Comparison of ENCODE assay signal across 8 mouse cellular contexts in genomic region chr11:107469031-107469522, GRCm38 (mm10). TPM values are rescaled to one million over a fixed set of nuclear protein-coding genes. Genes with fewer than 3 reads are reported as not detected.
DNase-seq lines count a peak whose midpoint lies in the region; ATAC-seq and TF ChIP-seq lines count a peak whose summit lies in the region.

No protein-coding gene starts in this region.

- H3K36me3 ChIP-seq in embryonic facial prominence, embryonic 14.5 days (ENCODE audit: control insufficient read depth, insufficient read depth, low read length) = no peaks in the 10 kb centered on the region
- H3K36me3 ChIP-seq in kidney, embryonic 15.5 days = no peaks in the 10 kb centered on the region
- no peaks in the 10 kb centered on the region for H3K36me3 ChIP-seq in midbrain, postnatal 0 days (ENCODE audit: insufficient read depth, low read length)

- H3K4me1 ChIP-seq in embryonic facial prominence, embryonic 14.5 days (ENCODE audit: control insufficient read depth, insufficient read depth, low read length) = peaks cover 22% of the 10 kb centered on the region
- peaks cover 40% of the 10 kb centered on the region for H3K4me1 ChIP-seq in kidney, embryonic 15.5 days
- H3K4me1 ChIP-seq in midbrain, postnatal 0 days (ENCODE audit: insufficient read depth, low read length) = peaks cover 6% of the 10 kb centered on the region

- H3K27ac ChIP-seq in embryonic facial prominence, embryonic 14.5 days (replicated peaks; ENCODE audit: low read depth, low read length) = peak overlapping the region; percentile 96
- H3K27ac ChIP-seq in kidney, embryonic 15.5 days = peak overlapping the region; percentile 97
- peak overlapping the region; percentile 55 for H3K27ac ChIP-seq in midbrain, postnatal 0 days (ENCODE audit: low read depth, low read length)

- ATAC-seq in embryonic facial prominence, embryonic 14.5 days (ENCODE audit: low read depth) = peak; percentile 87
- peak; percentile 88 for ATAC-seq in kidney, embryonic 15.5 days (replicated peaks; ENCODE audit: low FRiP score)
- peak; percentile 89 for ATAC-seq in midbrain, postnatal 0 days (ENCODE audit: low FRiP score)

- WGBS in embryonic facial prominence, embryonic 14.5 days = 0% methylated on average over 29 of the region's 38 CpGs
- WGBS in kidney, embryonic 15.5 days = under 1% methylated on average over 38 of the region's 38 CpGs
- WGBS in midbrain, postnatal 0 days = under 1% methylated on average over 37 of the region's 38 CpGs

- peak overlapping the region; percentile 82 for H3K9ac ChIP-seq in embryonic facial prominence, embryonic 14.5 days (ENCODE audit: low read depth, low read length)
- H3K9ac ChIP-seq in kidney, embryonic 15.5 days = peak overlapping the region; percentile 90
- peak overlapping the region; percentile 66 for H3K9ac ChIP-seq in midbrain, postnatal 0 days (replicated peaks; ENCODE audit: low read length, poor library complexity, severe bottlenecking)

- peak; percentile 92 for TF ChIP-seq CTCF in midbrain, postnatal 0 days (IDR thresholded peaks at IDR 0.05)

- peak overlapping the region; percentile 92 for H3K4me3 ChIP-seq in embryonic facial prominence, embryonic 14.5 days (ENCODE audit: low read depth, low read length)
- H3K4me3 ChIP-seq in kidney, embryonic 15.5 days (replicated peaks) = peak overlapping the region; percentile 85
- peak overlapping the region; percentile 90 for H3K4me3 ChIP-seq in midbrain, postnatal 0 days (ENCODE audit: low read depth, low read length)

- no peaks in the 10 kb centered on the region for H3K27me3 ChIP-seq in embryonic facial prominence, embryonic 14.5 days (replicated peaks; ENCODE audit: control insufficient read depth, insufficient read depth, low read length)
- H3K27me3 ChIP-seq in kidney, embryonic 15.5 days = no peaks in the 10 kb centered on the region
- H3K27me3 ChIP-seq in midbrain, postnatal 0 days (ENCODE audit: insufficient read depth, low read length) = no peaks in the 10 kb centered on the region

- peak overlapping the region; percentile 78 for H3K4me2 ChIP-seq in embryonic facial prominence, embryonic 14.5 days (ENCODE audit: low read depth, low read length)
- H3K4me2 ChIP-seq in kidney, embryonic 15.5 days = peak overlapping the region; percentile 90
- H3K4me2 ChIP-seq in midbrain, postnatal 0 days (ENCODE audit: low read depth, low read length, poor library complexity, severe bottlenecking) = peak overlapping the region; percentile 71

- DNase-seq in 3134 (ENCODE audit: extremely low read depth, insufficient read length, low spot score) = peak; percentile 20
- DNase-seq in adrenal gland, postnatal 4 days (ENCODE audit: low spot score in 2 of 2) = peak; percentile 64 to 66
- peak; percentile 91 for DNase-seq in embryonic facial prominence, embryonic 14.5 days (ENCODE audit: low spot score)
- DNase-seq in heart, adult 9 months (ENCODE audit: low spot score in 2 of 2) = peak; percentile 81 to 83
- peak; percentile 84 for DNase-seq in liver
- DNase-seq in midbrain, postnatal 0 days (ENCODE audit: low spot score) = peak; percentile 88
- peak; percentile 83 to 85 for DNase-seq in spleen, postnatal 10 days (ENCODE audit: low spot score in 2 of 2)

- no peaks in the 10 kb centered on the region for H3K9me3 ChIP-seq in embryonic facial prominence, embryonic 14.5 days (ENCODE audit: control insufficient read depth, low read length)
- H3K9me3 ChIP-seq in kidney, embryonic 15.5 days (replicated peaks) = no peaks in the 10 kb centered on the region
- no peaks in the 10 kb centered on the region for H3K9me3 ChIP-seq in midbrain, postnatal 0 days (ENCODE audit: low read length)

RNA-seq across cellular contexts. Expression of gene Pitpnc1, which starts 1.4 kb away (rescaled TPM):
- total RNA-seq in adrenal gland, postnatal 4 days (2021) = 10 to 100 TPM; 23.2 to 24.7 TPM
- polyA plus RNA-seq in embryonic facial prominence, embryonic 14.5 days (2014; fragmentation: Nextera tagmentation; extraction: Ambion mirVana) = 20.6 and 21.2 TPM in 2 replicates
- 21.3 and 21.5 TPM in 2 replicates for polyA plus RNA-seq in kidney, embryonic 15.5 days (2015; fragmentation: Nextera tagmentation; extraction: Ambion mirVana)
- total RNA-seq in midbrain, postnatal 0 days (2014; rRNA removed) = 54.8 and 56.5 TPM in 2 replicates
- 50.5 and 54.0 TPM in 2 replicates for polyA plus RNA-seq in midbrain, postnatal 0 days (2015; fragmentation: Nextera tagmentation; extraction: Ambion mirVana)

RNA-seq across cellular contexts. Expression of gene Psmd12, which starts 10.2 kb away (rescaled TPM):
- total RNA-seq in adrenal gland, postnatal 4 days (2021) = 10 to 100 TPM; 82.7 to 89.0 TPM
- polyA plus RNA-seq in embryonic facial prominence, embryonic 14.5 days (2014; fragmentation: Nextera tagmentation; extraction: Ambion mirVana) = 154 and 160 TPM in 2 replicates
- 178 and 184 TPM in 2 replicates for polyA plus RNA-seq in kidney, embryonic 15.5 days (2015; fragmentation: Nextera tagmentation; extraction: Ambion mirVana)
- total RNA-seq in midbrain, postnatal 0 days (2014; rRNA removed) = 39.6 and 49.4 TPM in 2 replicates
- polyA plus RNA-seq in midbrain, postnatal 0 days (2015; fragmentation: Nextera tagmentation; extraction: Ambion mirVana) = 150 and 156 TPM in 2 replicates

Comparison
In these comparisons a context has a peak if more than half of its experiments do, and no peak if none do; other contexts are left out.
1. Peak in every context shown above with its lines: DNase-seq, ATAC-seq, H3K4me3 ChIP-seq and H3K27ac ChIP-seq.
2. DNase-seq: peak in every context shown above with its lines; median percentile 91 in embryonic facial prominence, embryonic 14.5 days; 88 in midbrain, postnatal 0 days; 84 in liver; 84 in spleen, postnatal 10 days; 82 in heart, adult 9 months; 65 in adrenal gland, postnatal 4 days; 20 in 3134.